9 mouse cellular contexts compared by ENCODE assay signal in the genomic region with DNA sequence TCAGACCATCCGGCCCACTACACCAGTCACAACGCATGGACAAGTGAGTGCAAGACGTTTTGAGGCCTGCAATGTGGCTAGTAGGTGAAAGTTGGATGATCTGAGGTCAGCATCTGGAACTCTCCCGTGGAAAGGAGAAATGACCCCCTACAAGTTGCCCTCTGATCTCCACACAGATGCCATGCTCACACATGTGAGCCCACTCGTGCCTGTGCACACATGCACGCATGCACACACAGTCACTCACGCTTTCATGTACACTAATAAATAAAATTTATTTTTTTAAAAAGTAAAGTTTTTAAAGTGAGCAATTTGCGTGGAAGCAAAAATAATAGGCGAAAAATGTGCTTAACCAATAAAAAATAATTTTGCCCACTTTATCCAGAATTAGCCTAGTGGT.
DNase-seq lines count a peak whose midpoint lies in the region; ATAC-seq lines count a peak whose summit lies in the region.
"Had no signal": no experiment of that assay in that cellular context is flagged by ENCODE, and none has a peak within 500 bp of the region (broad histone marks: within the 10 kb centered on the region; RNA-seq: fewer than 3 reads in every experiment).

No protein-coding gene starts in this region.

- H3K27me3 ChIP-seq in liver, embryonic 11.5 days (replicated peaks; ENCODE audit: control insufficient read depth, insufficient read depth, low read length): no peaks in the 10 kb centered on the region
- no peaks in the 10 kb centered on the region for H3K27me3 ChIP-seq in limb, embryonic 15.5 days
- no peaks in the 10 kb centered on the region for H3K27me3 ChIP-seq in stomach, embryonic 14.5 days (ENCODE audit: control insufficient read depth, insufficient read depth, low read length)
- H3K27me3 ChIP-seq: Patski had no signal

- DNase-seq in liver, embryonic 11.5 days (ENCODE audit: low spot score): no peak
- DNase-seq in liver (no peak), MN1 (ENCODE audit: low spot score) (no peak)
- no peak for DNase-seq in right cerebral cortex, postnatal 10 days (ENCODE audit: low spot score in 2 of 2)
- DNase-seq in left cerebral cortex, adult 18-20 months (ENCODE audit: low spot score in 2 of 2): no peak

- no peaks in the 10 kb centered on the region for H3K36me3 ChIP-seq in liver, embryonic 11.5 days (ENCODE audit: control insufficient read depth, insufficient read depth, low read length)
- no peaks in the 10 kb centered on the region for H3K36me3 ChIP-seq in limb, embryonic 15.5 days
- H3K36me3 ChIP-seq in stomach, embryonic 14.5 days (ENCODE audit: control insufficient read depth, insufficient read depth, low read length): no peaks in the 10 kb centered on the region

- no peak overlapping the region for H3K9ac ChIP-seq in liver, embryonic 11.5 days (ENCODE audit: low read depth, low read length)
- H3K9ac ChIP-seq in limb, embryonic 15.5 days: no peak overlapping the region
- no peak overlapping the region for H3K9ac ChIP-seq in stomach, embryonic 14.5 days (replicated peaks; ENCODE audit: low read depth, low read length)

- no peak overlapping the region for H3K27ac ChIP-seq in liver, embryonic 11.5 days (ENCODE audit: low read depth, low read length)
- no peak overlapping the region for H3K27ac ChIP-seq in limb, embryonic 15.5 days
- no peak overlapping the region for H3K27ac ChIP-seq in stomach, embryonic 14.5 days (ENCODE audit: low read length)

- no peaks in the 10 kb centered on the region for H3K4me1 ChIP-seq in liver, embryonic 11.5 days (replicated peaks; ENCODE audit: control insufficient read depth, insufficient read depth, low read length)
- H3K4me1 ChIP-seq in limb, embryonic 15.5 days: peaks cover 9% of the 10 kb centered on the region
- 0 out of 2 replicates have a peak, but pooled peaks cover 5% of the 10 kb centered on the region for H3K4me1 ChIP-seq in stomach, embryonic 14.5 days (ENCODE audit: control insufficient read depth, insufficient read depth, low read length)

- no peak for ATAC-seq in liver, embryonic 11.5 days (replicated peaks; ENCODE audit: low FRiP score)
- ATAC-seq in granulocyte monocyte progenitor cell, adult 5-6 weeks (replicated peaks; ENCODE audit: poor library complexity, severe bottlenecking): 0 out of 2 replicates have a peak, but pooled peaks have one; percentile 6
- no peak for ATAC-seq in limb, embryonic 15.5 days (ENCODE audit: insufficient number of reproducible peaks, low FRiP score, low TSS enrichment, low read depth)
- no peak for ATAC-seq in stomach, embryonic 14.5 days (ENCODE audit: insufficient number of reproducible peaks, insufficient read depth, low FRiP score, low read depth)
- ATAC-seq: Patski had no signal

- H3K4me2 ChIP-seq in liver, embryonic 11.5 days: peak overlapping the region; percentile 61
- H3K4me2 ChIP-seq in limb, embryonic 15.5 days: peak overlapping the region; percentile 54
- peak overlapping the region; percentile 37 for H3K4me2 ChIP-seq in stomach, embryonic 14.5 days (replicated peaks; ENCODE audit: low read depth, low read length)

- WGBS in liver, embryonic 11.5 days: 81% methylated on average over 9 of the region's 9 CpGs
- 77% methylated on average over 9 of the region's 9 CpGs for WGBS in limb, embryonic 15.5 days
- 81% methylated on average over 9 of the region's 9 CpGs for WGBS in stomach, embryonic 14.5 days

- no peaks in the 10 kb centered on the region for H3K9me3 ChIP-seq in liver, embryonic 11.5 days (ENCODE audit: control insufficient read depth, low read length)
- no peaks in the 10 kb centered on the region for H3K9me3 ChIP-seq in limb, embryonic 15.5 days
- no peaks in the 10 kb centered on the region for H3K9me3 ChIP-seq in stomach, embryonic 14.5 days (ENCODE audit: control insufficient read depth, low read depth, low read length)

- no peak overlapping the region for H3K4me3 ChIP-seq in liver, embryonic 11.5 days (ENCODE audit: low read depth, low read length)
- peak overlapping the region; percentile 33; the same call in 1 of the 2 replicates for H3K4me3 ChIP-seq in limb, embryonic 15.5 days
- peak overlapping the region; percentile 20; the same call in 1 of the 2 replicates for H3K4me3 ChIP-seq in stomach, embryonic 14.5 days (ENCODE audit: low read depth, low read length)
